In the genomic region with DNA sequence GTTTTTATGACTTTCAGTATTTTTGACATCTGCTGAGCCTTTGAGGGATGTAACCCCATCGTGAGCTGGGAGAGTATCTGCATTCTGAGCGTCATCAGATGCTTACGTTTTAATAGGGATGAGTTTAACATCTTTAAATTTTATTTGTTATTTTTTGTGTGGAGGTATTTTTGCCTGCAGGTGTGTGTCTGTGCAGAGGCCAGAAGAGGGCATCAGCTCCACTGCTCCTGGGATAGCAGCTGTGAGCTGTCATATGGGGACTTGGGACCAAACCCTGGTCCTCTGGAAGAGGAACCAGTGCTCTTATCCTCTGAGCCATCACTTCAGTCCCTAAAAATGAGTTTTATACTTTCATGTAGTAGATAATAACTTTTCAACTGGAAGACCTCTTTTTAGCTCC, we compare ENCODE assay signal across 31 mouse cellular contexts. TPM values are rescaled to one million over a fixed set of nuclear protein-coding genes. Genes with fewer than 3 reads are reported as not detected.
DNase-seq lines count a peak whose midpoint lies in the region; ATAC-seq and TF ChIP-seq lines count a peak whose summit lies in the region.
"Had no signal": no experiment of that assay in that cellular context is flagged by ENCODE, and none has a peak within 500 bp of the region (broad histone marks: within the 10 kb centered on the region; RNA-seq: fewer than 3 reads in every experiment).

No protein-coding gene starts in this region.

- no peak overlapping the region for H3K9ac ChIP-seq in intestine, postnatal 0 days (ENCODE audit: low read depth, low read length)
- no peak overlapping the region for H3K9ac ChIP-seq in intestine, embryonic 16.5 days (ENCODE audit: low read depth, low read length)
- no peak overlapping the region for H3K9ac ChIP-seq in ES-Bruce4 (ENCODE audit: low read depth, poor library complexity, severe bottlenecking)
- H3K9ac ChIP-seq: embryonic facial prominence, embryonic 12.5 days; embryonic facial prominence, embryonic 15.5 days; forebrain, postnatal 0 days; heart, embryonic 13.5 days; hindbrain, embryonic 13.5 days had no signal

- 92% methylated on average over 3 of the region's 3 CpGs for WGBS in intestine, postnatal 0 days
- 93% methylated on average over 3 of the region's 3 CpGs for WGBS in intestine, embryonic 16.5 days

- no peak for TF ChIP-seq POLR2A in ES-Bruce4 (IDR thresholded peaks at IDR 0.05; ENCODE audit: insufficient read depth, low read length)

- no peak for ATAC-seq in intestine, postnatal 0 days
- no peak for ATAC-seq in intestine, embryonic 16.5 days
- ATAC-seq: CD4-positive, CD25-positive, alpha-beta regulatory T cell, adult 4 months; forebrain, embryonic 14.5 days; forebrain, postnatal 0 days; hindbrain, postnatal 0 days; inflammation-experienced regulatory T-cells, adult 6 months had no signal

- no peaks in the 10 kb centered on the region for H3K4me1 ChIP-seq in intestine, postnatal 0 days (replicated peaks; ENCODE audit: control insufficient read depth, insufficient read depth, low read length)
- no peaks in the 10 kb centered on the region for H3K4me1 ChIP-seq in intestine, embryonic 16.5 days (ENCODE audit: control insufficient read depth, insufficient read depth, low read length)
- no peaks in the 10 kb centered on the region for H3K4me1 ChIP-seq in ES-Bruce4 (ENCODE audit: control insufficient read depth, insufficient read depth, low read length)
- H3K4me1 ChIP-seq: embryonic facial prominence, embryonic 12.5 days had no signal

- H3K4me3 ChIP-seq in intestine, postnatal 0 days (ENCODE audit: low read depth, low read length), result no peak overlapping the region
- H3K4me3 ChIP-seq in intestine, embryonic 16.5 days (ENCODE audit: low read length), result no peak overlapping the region
- no peak overlapping the region for H3K4me3 ChIP-seq in ES-Bruce4 (ENCODE audit: low read depth, low read length)
- H3K4me3 ChIP-seq: embryonic facial prominence, embryonic 12.5 days; embryonic facial prominence, embryonic 15.5 days; heart, embryonic 10.5 days; heart, embryonic 13.5 days; hindbrain, embryonic 13.5 days had no signal

- H3K36me3 ChIP-seq in intestine, postnatal 0 days (ENCODE audit: control insufficient read depth, insufficient read depth), result no peaks in the 10 kb centered on the region
- H3K36me3 ChIP-seq in intestine, embryonic 16.5 days (ENCODE audit: control insufficient read depth, insufficient read depth, low read length), result no peaks in the 10 kb centered on the region
- no peaks in the 10 kb centered on the region for H3K36me3 ChIP-seq in ES-Bruce4 (ENCODE audit: control insufficient read depth, insufficient read depth, low read length, poor library complexity, severe bottlenecking)
- H3K36me3 ChIP-seq: embryonic facial prominence, embryonic 12.5 days; embryonic facial prominence, embryonic 15.5 days; G1E; heart, embryonic 10.5 days; heart, embryonic 13.5 days; hindbrain, embryonic 13.5 days had no signal

- H3K27me3 ChIP-seq in intestine, postnatal 0 days (replicated peaks; ENCODE audit: control insufficient read depth, insufficient read depth, low read length), result no peaks in the 10 kb centered on the region
- no peaks in the 10 kb centered on the region for H3K27me3 ChIP-seq in intestine, embryonic 16.5 days (replicated peaks; ENCODE audit: control insufficient read depth, insufficient read depth, low read length)
- H3K27me3 ChIP-seq in ES-Bruce4 (ENCODE audit: control insufficient read depth, insufficient read depth, low read length, poor library complexity, severe bottlenecking), result no peaks in the 10 kb centered on the region
- H3K27me3 ChIP-seq: embryonic facial prominence, embryonic 12.5 days; embryonic facial prominence, embryonic 15.5 days; heart, embryonic 13.5 days; hindbrain, embryonic 13.5 days had no signal

- 0 out of 2 replicates have a peak, but pooled peaks have one; percentile 4 for TF ChIP-seq CTCF in intestine, postnatal 0 days (IDR thresholded peaks at IDR 0.05; ENCODE audit: low read depth)
- TF ChIP-seq CTCF in ES-Bruce4 (IDR thresholded peaks at IDR 0.05; ENCODE audit: low read depth, low read length), result peak; percentile 16

- no peak overlapping the region for H3K4me2 ChIP-seq in intestine, postnatal 0 days (replicated peaks; ENCODE audit: low read depth)
- H3K4me2 ChIP-seq in intestine, embryonic 16.5 days (ENCODE audit: low read depth, low read length), result no peak overlapping the region
- H3K4me2 ChIP-seq: embryonic facial prominence, embryonic 12.5 days; embryonic facial prominence, embryonic 15.5 days; heart, embryonic 13.5 days; hindbrain, embryonic 13.5 days had no signal

- no peaks in the 10 kb centered on the region for H3K9me3 ChIP-seq in intestine, postnatal 0 days (ENCODE audit: control insufficient read depth)
- H3K9me3 ChIP-seq in intestine, embryonic 16.5 days (ENCODE audit: control insufficient read depth, low read length), result no peaks in the 10 kb centered on the region
- no peaks in the 10 kb centered on the region for H3K9me3 ChIP-seq in ES-Bruce4 (replicated peaks; ENCODE audit: control insufficient read depth, insufficient read depth, low read length, poor library complexity, severe bottlenecking)
- H3K9me3 ChIP-seq: embryonic facial prominence, embryonic 12.5 days; embryonic facial prominence, embryonic 15.5 days; heart, embryonic 10.5 days; heart, embryonic 13.5 days; hindbrain, embryonic 13.5 days had no signal

- DNase-seq in heart, adult 11 months, result peak; percentile 69
- DNase-seq in heart, adult 8-10 months (ENCODE audit: low spot score), result no peak
- DNase-seq in A20 (ENCODE audit: low read depth, low spot score), result peak; percentile 38
- DNase-seq in testis, postnatal 14 days (ENCODE audit: low spot score), result no peak
- no peak for DNase-seq in urinary bladder, postnatal 14 days (ENCODE audit: low spot score)
- DNase-seq: adrenal gland, adult 2 months; adrenal gland, postnatal 14 days; cerebellum, adult 11 months; cerebellum, adult 2 months; cerebellum, adult 9-11 months; cerebellum, postnatal 25 days; forebrain, postnatal 0 days; gastrocnemius, postnatal 10 days; gastrocnemius, postnatal 36 days; heart, postnatal 14 days; kidney, adult 11 months had no signal

- H3K27ac ChIP-seq in intestine, postnatal 0 days (ENCODE audit: low read depth, low read length), result no peak overlapping the region
- no peak overlapping the region for H3K27ac ChIP-seq in intestine, embryonic 16.5 days (ENCODE audit: low read length)
- H3K27ac ChIP-seq in ES-Bruce4 (ENCODE audit: insufficient read depth, low read length), result no peak overlapping the region
- H3K27ac ChIP-seq: embryonic facial prominence, embryonic 12.5 days; embryonic facial prominence, embryonic 15.5 days; heart, embryonic 10.5 days; heart, embryonic 13.5 days; hindbrain, embryonic 13.5 days; hindbrain, postnatal 0 days had no signal

- TF ChIP-seq EP300 in ES-Bruce4 (IDR thresholded peaks at IDR 0.05; ENCODE audit: insufficient read depth, low read depth, low read length), result no peak

RNA-seq across cellular contexts. Expression of a gene that starts 12.6 kb away (rescaled TPM):
- 10 to 100 TPM; 19.3 to 34.3 (median 30.2) TPM for total RNA-seq in heart, adult 8-10 months (2022)
- polyA plus RNA-seq in intestine, postnatal 0 days (2015; fragmentation: Nextera tagmentation; extraction: Ambion mirVana), result 5.1 and 7.4 TPM in 2 replicates
- 9.5 and 10.7 TPM in 2 replicates for polyA plus RNA-seq in intestine, embryonic 16.5 days (2015; fragmentation: Nextera tagmentation; extraction: Ambion mirVana)
- polyA plus RNA-seq in ES-Bruce4 (2011; ENCODE audit: insufficient read depth, insufficient read length, low read depth, missing spikeins), result 0.43 and 0.60 TPM in 2 replicates
- total RNA-seq: common myeloid progenitor, adult 5-6 weeks; granulocyte monocyte progenitor cell, adult 5-6 weeks had no signal
- polyA plus RNA-seq: G1E had no signal

Comparison
In these comparisons a context has a peak if more than half of its experiments do, and no peak if none do; other contexts are left out.
1. DNase-seq: peak in heart, adult 11 months (single experiment) and A20 (single experiment); none in heart, adult 8-10 months (single experiment), testis, postnatal 14 days (single experiment) and urinary bladder, postnatal 14 days (single experiment).